Mouse (Mus musculus): ENCODE measurements around the gene Gm14525.
"Not testable (repeated sequence)": the region's sequence is repeated elsewhere in the genome, so short reads cannot be mapped to it uniquely, and the experiment has no call there.

Gm14525 gene

DNA sequence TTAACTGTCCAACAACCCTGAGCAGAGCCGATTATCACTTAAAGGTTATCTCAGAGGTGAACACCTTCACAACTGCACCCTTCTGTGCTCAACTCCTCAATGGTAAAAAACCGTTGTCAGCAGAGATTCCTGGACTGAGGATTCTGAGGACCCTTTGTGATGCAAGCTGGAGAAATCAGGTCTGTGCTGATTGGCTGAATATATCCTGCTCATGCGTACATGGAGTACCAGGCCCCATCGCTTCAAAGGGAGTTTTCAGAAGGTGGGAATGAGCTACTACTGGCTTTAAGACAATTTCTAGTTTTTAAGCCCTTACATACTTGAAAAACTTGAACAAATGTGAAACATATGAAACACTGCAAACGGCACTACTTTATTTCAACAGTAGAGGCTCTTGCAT is at the start of gene Gm14525:
TSS of gene Gm14525 (minus strand) at position 101 of the 400 bp plus-strand sequence.
- not testable (repeated sequence) for DNase-seq (ENCODE audit: low read depth, low spot score)
